ENCODE assay signal across 8 mouse cellular contexts in the genomic region with DNA sequence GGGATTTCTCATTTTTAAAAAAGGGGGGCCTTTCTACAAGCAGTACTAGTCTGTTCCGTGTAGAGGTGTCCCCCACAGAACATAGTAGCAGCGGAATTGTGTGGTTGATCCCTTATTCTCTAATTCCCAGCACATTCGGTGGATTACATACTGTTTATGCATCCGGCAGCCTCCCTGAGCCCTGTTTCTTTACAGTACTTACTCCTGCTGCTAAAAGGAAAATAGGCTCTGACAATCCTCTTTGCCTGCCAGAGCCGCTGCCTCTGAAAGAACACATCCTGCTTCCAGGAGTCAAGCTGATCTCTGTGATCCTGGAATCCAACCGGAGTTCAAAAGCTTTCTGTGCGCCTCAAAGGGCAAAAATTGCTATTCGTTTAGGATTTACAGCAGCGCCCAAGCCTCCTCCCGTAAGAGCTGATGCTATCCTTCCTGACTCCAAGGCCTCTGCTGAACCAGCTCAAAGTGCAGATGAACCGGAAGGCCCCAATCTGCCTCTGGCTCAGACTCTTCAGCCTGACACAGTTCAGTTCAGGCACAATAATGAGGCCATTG.
DNase-seq lines count a peak whose midpoint lies in the region; ATAC-seq lines count a peak whose summit lies in the region.

No protein-coding gene starts in this region.

- H3K27ac ChIP-seq in hindbrain, embryonic 14.5 days, result peak overlapping the region; percentile 77

- H3K27me3 ChIP-seq in hindbrain, embryonic 14.5 days (ENCODE audit: control insufficient read depth, insufficient read depth, low read length), result no peaks in the 10 kb centered on the region

- H3K4me3 ChIP-seq in hindbrain, embryonic 14.5 days (replicated peaks; ENCODE audit: low read length), result no peak overlapping the region

- H3K36me3 ChIP-seq in hindbrain, embryonic 14.5 days (replicated peaks; ENCODE audit: control insufficient read depth, insufficient read depth), result no peaks in the 10 kb centered on the region

- H3K9ac ChIP-seq in hindbrain, embryonic 14.5 days, result peak overlapping the region; percentile 40

- H3K4me2 ChIP-seq in hindbrain, embryonic 14.5 days (replicated peaks), result peak overlapping the region; percentile 41

- ATAC-seq in hindbrain, embryonic 14.5 days (ENCODE audit: low FRiP score), result peak; percentile 84

- H3K4me1 ChIP-seq in hindbrain, embryonic 14.5 days (replicated peaks; ENCODE audit: control insufficient read depth, insufficient read depth, low read length), result peaks cover 12% of the 10 kb centered on the region

- 5% methylated on average over 11 of the region's 11 CpGs for WGBS in hindbrain, embryonic 14.5 days

- H3K9me3 ChIP-seq in hindbrain, embryonic 14.5 days (ENCODE audit: control insufficient read depth, low read length), result no peaks in the 10 kb centered on the region

- peak; percentile 13 for DNase-seq in adrenal gland, postnatal 10 days
- DNase-seq in adrenal gland, adult 8-10 months, result no peak
- peak; percentile 68 for DNase-seq in embryo, embryonic 10.5 days (ENCODE audit: low spot score)
- DNase-seq in hindbrain, embryonic 14.5 days (ENCODE audit: low spot score), result peak; percentile 68
- DNase-seq in left cerebral cortex, postnatal 25 days (ENCODE audit: low spot score in 2 of 2), result peak; percentile 34 to 59
- DNase-seq in retina, postnatal 1 day, result peak; percentile 77
- no peak for DNase-seq in thymus, postnatal 4 days
- no peak for DNase-seq in gastrocnemius, postnatal 36 days

- intact Hi-C loops in left cerebral cortex, postnatal 25 days (cut with DNase I), result no loop called here
- intact Hi-C loops in gastrocnemius, postnatal 36 days (cut with DNase I), result no loop called here

Comparison
In these comparisons a context has a peak if more than half of its experiments do, and no peak if none do; other contexts are left out.
1. DNase-seq: peak in adrenal gland, postnatal 10 days (single experiment), embryo, embryonic 10.5 days (single experiment), hindbrain, embryonic 14.5 days (single experiment), left cerebral cortex, postnatal 25 days (2 of 2) and retina, postnatal 1 day (single experiment); none in adrenal gland, adult 8-10 months (single experiment), thymus, postnatal 4 days (single experiment) and gastrocnemius, postnatal 36 days (0 of 2).